ENCODE assay signal across 11 mouse cellular contexts in the genomic region with DNA sequence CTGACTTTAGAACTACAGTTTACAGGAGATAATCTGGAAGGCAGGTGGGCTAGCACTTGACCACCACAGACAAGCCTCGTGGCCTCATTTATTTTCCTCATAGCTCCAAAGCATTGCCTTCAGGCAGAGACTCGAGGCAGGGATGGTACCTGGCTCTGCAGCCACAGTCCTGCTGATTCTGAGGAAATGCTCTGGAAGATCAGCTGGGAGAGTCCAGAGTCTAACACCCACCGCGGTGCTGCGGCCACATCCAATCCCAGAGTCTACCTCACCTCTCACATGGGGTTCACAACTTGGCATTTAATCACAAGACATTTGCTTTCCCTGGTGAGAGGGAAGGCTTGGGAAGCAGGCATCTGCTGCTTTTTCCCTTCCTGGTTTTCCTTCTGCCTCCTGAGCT.
"Had no signal": no experiment of that assay in that cellular context is flagged by ENCODE, and none has a peak within 500 bp of the region (broad histone marks: within the 10 kb centered on the region; RNA-seq: fewer than 3 reads in every experiment).

No protein-coding gene starts in this region.

- ATAC-seq: hindbrain, postnatal 0 days; midbrain, embryonic 16.5 days had no signal

- H3K9ac ChIP-seq: limb, embryonic 15.5 days; liver, embryonic 14.5 days; midbrain, embryonic 12.5 days had no signal

- DNase-seq: kidney, adult 11 months; kidney, adult 9 months; lung, adult 18-20 months; right cerebral cortex, adult 18-20 months; right cerebral cortex, postnatal 25 days had no signal

- H3K4me2 ChIP-seq: limb, embryonic 15.5 days; midbrain, embryonic 12.5 days had no signal

- H3K4me1 ChIP-seq: limb, embryonic 15.5 days; midbrain, embryonic 12.5 days had no signal

- H3K9me3 ChIP-seq: limb, embryonic 15.5 days; midbrain, embryonic 12.5 days had no signal

- H3K27ac ChIP-seq: hindbrain, postnatal 0 days; left cerebral cortex, adult 2 months; limb, embryonic 15.5 days; liver, embryonic 14.5 days; midbrain, embryonic 12.5 days had no signal

- H3K36me3 ChIP-seq: limb, embryonic 15.5 days; midbrain, embryonic 12.5 days had no signal

- H3K27me3 ChIP-seq: limb, embryonic 15.5 days; midbrain, embryonic 12.5 days had no signal

- H3K4me3 ChIP-seq: left cerebral cortex, adult 2 months; limb, embryonic 15.5 days; midbrain, embryonic 12.5 days had no signal
